Mouse (Mus musculus) kidney, embryonic 16.5 days (tissue): Measurements from ENCODE around the gene Ints3. TPM values are rescaled to one million over a fixed set of nuclear protein-coding genes. Genes with fewer than 3 reads are reported as not detected.

Experiments
- ATAC-seq: fragments of 200-750 bp; cut with Nextera tagmentation; 2 replicates; pipeline ENCODE4 v1.8.0; 2017; ENCODE audit warnings: moderate TSS enrichment; ENCODE audit not compliant: low FRiP score, low TSS enrichment
- H3K27ac ChIP-seq: fragments of 300-500 bp; sonication (generic); 2 replicates; pipeline ENCODE4 v1.5.1; 2014; ENCODE audit warnings: low read length
- H3K27me3 ChIP-seq: fragments of 300-500 bp; sonication (generic); 2 replicates; pipeline ENCODE4 v1.6.1; 2014; ENCODE audit warnings: low read length, control low read depth, mixed read lengths; ENCODE audit not compliant: insufficient read depth
- H3K36me3 ChIP-seq: fragments of 300-500 bp; sonication (generic); 2 replicates; pipeline ENCODE4 v1.6.1; 2014; ENCODE audit warnings: low read length, control low read depth, mixed read lengths; ENCODE audit not compliant: insufficient read depth
- H3K4me1 ChIP-seq: fragments of 300-500 bp; sonication (generic); 2 replicates; pipeline ENCODE4 v1.6.1; 2014; ENCODE audit warnings: low read length, control low read depth, mixed read lengths; ENCODE audit not compliant: insufficient read depth
- H3K4me2 ChIP-seq: fragments of 300-500 bp; sonication (generic); replicated peaks from 2 replicates; pipeline ENCODE4 v1.6.1; 2014; ENCODE audit warnings: low read depth, low read length
- H3K4me3 ChIP-seq: fragments of 300-500 bp; sonication (generic); 2 replicates; pipeline ENCODE4 v1.5.1; 2014; ENCODE audit warnings: mild to moderate bottlenecking, low read length
- H3K9ac ChIP-seq: fragments of 300-500 bp; sonication (generic); replicated peaks from 2 replicates; pipeline ENCODE4 v1.6.1; 2014; ENCODE audit warnings: low read length
- H3K9me3 ChIP-seq: fragments of 300-500 bp; sonication (generic); 2 replicates; pipeline ENCODE4 v1.6.1; 2016; ENCODE audit warnings: low read length, control low read depth
- WGBS: fragments of 180-500 bp; shearing (Covaris S2); extraction: QIAGEN DNeasy Blood & Tissue Kit; methylation state at CpG from one replicate; pipeline ENCODE4 v1.1.7; 2014; 5-methylcytosine and 5-hydroxymethylcytosine counted together
- polyA plus RNA-seq: library from polyadenylated mRNA; unstranded; fragments of >200 nt; fragmentation: Nextera tagmentation; extraction: Ambion mirVana; gene quantifications from 2 replicates; pipeline ENCODE4 v1.2.1, GENCODE M21; 2015

Gene Ints3
- polyA plus RNA-seq, 1 experiment from 2014 or later = 32.7 TPM

- Histone ChIP-seq H3K27me3 (no peaks in the 10 kb centered on the region), H3K4me3 (no peak overlapping the region), H3K4me2 (no peak overlapping the region), H3K27ac (peak overlapping the region; percentile 61), H3K9ac (no peak overlapping the region), H3K4me1 (peaks cover 41% of the 10 kb centered on the region), H3K36me3 (peaks cover 5% of the 10 kb centered on the region), H3K9me3 (no peaks in the 10 kb centered on the region)
- no peak for ATAC-seq
- WGBS = 74% methylated on average over 6 of the region's 6 CpGs
Observed at GRCm38 (mm10) chr3:90428186-90428585, 5.2 kb downstream of the Ints3 start.

- no peaks in the 10 kb centered on the region for H3K9me3 ChIP-seq
- peak overlapping the region; percentile 61 for H3K27ac ChIP-seq
- WGBS = 91% methylated on average over 1 of the region's 1 CpGs
- peaks cover 10% of the 10 kb centered on the region for H3K36me3 ChIP-seq
- H3K4me1 ChIP-seq = peaks cover 41% of the 10 kb centered on the region
- ATAC-seq = peak; percentile 70; the same call in 1 of the 2 replicates
- H3K4me3 ChIP-seq = no peak overlapping the region
- no peak overlapping the region for H3K4me2 ChIP-seq
- no peaks in the 10 kb centered on the region for H3K27me3 ChIP-seq
- H3K9ac ChIP-seq = no peak overlapping the region
Observed at GRCm38 (mm10) chr3:90427574-90427973, 5.8 kb downstream of the Ints3 start.

GRCm38 (mm10) chr3:90425499-90425898, 7.9 kb downstream of the Ints3 start:
- Histone ChIP-seq H3K36me3 (peaks cover 21% of the 10 kb centered on the region), H3K27me3 (no peaks in the 10 kb centered on the region), H3K4me2 (no peak overlapping the region), H3K27ac (no peak overlapping the region), H3K4me3 (no peak overlapping the region), H3K9me3 (no peaks in the 10 kb centered on the region), H3K9ac (no peak overlapping the region), H3K4me1 (peaks cover 22% of the 10 kb centered on the region)
- 88% methylated on average over 2 of the region's 2 CpGs for WGBS
- ATAC-seq = no peak

- ATAC-seq = no peak
- H3K27me3 ChIP-seq = no peaks in the 10 kb centered on the region
- H3K27ac ChIP-seq = no peak overlapping the region
- no peak overlapping the region for H3K4me3 ChIP-seq
- no peaks in the 10 kb centered on the region for H3K9me3 ChIP-seq
- no peak overlapping the region for H3K4me2 ChIP-seq
- H3K36me3 ChIP-seq = peaks cover 30% of the 10 kb centered on the region
- H3K9ac ChIP-seq = no peak overlapping the region
- peaks cover 10% of the 10 kb centered on the region; the same call in 1 of the 2 replicates for H3K4me1 ChIP-seq
Observed at GRCm38 (mm10) chr3:90423549-90423948, 9.9 kb downstream of the Ints3 start.

- no peaks in the 10 kb centered on the region for H3K9me3 ChIP-seq
- no peak overlapping the region for H3K27ac ChIP-seq
- 92% methylated on average over 6 of the region's 6 CpGs for WGBS
- no peak for ATAC-seq
- no peak overlapping the region for H3K4me2 ChIP-seq
- H3K4me3 ChIP-seq = no peak overlapping the region
- H3K36me3 ChIP-seq = peaks cover 41% of the 10 kb centered on the region
- H3K4me1 ChIP-seq = no peaks in the 10 kb centered on the region
- H3K27me3 ChIP-seq = no peaks in the 10 kb centered on the region
- no peak overlapping the region for H3K9ac ChIP-seq
Observed at GRCm38 (mm10) chr3:90420696-90421095, 12.7 kb downstream of the Ints3 start.

- Histone ChIP-seq H3K27me3 (no peaks in the 10 kb centered on the region), H3K36me3 (peaks cover 43% of the 10 kb centered on the region), H3K4me1 (no peaks in the 10 kb centered on the region), H3K9me3 (no peaks in the 10 kb centered on the region), H3K27ac (no peak overlapping the region), H3K9ac (no peak overlapping the region), H3K4me2 (no peak overlapping the region), H3K4me3 (no peak overlapping the region)
- peak; percentile 35; the same call in 1 of the 2 replicates for ATAC-seq
- 53% methylated on average over 3 of the region's 3 CpGs for WGBS
Observed at GRCm38 (mm10) chr3:90413011-90413396, 20.4 kb downstream of the Ints3 start.

GRCm38 (mm10) chr3:90412312-90413010, 21.0 kb downstream of the Ints3 start:
- H3K9me3 ChIP-seq = no peaks in the 10 kb centered on the region
- peaks cover 44% of the 10 kb centered on the region for H3K36me3 ChIP-seq
- ATAC-seq = peak; percentile 80; the same call in 1 of the 2 replicates

GRCm38 (mm10) chr3:90408721-90409120, 24.7 kb downstream of the Ints3 start:
- H3K9ac ChIP-seq = no peak overlapping the region
- WGBS = 90% methylated on average over 3 of the region's 3 CpGs
- H3K4me2 ChIP-seq = no peak overlapping the region
- peaks cover 52% of the 10 kb centered on the region for H3K36me3 ChIP-seq
- H3K4me1 ChIP-seq = no peaks in the 10 kb centered on the region
- H3K27ac ChIP-seq = no peak overlapping the region
- no peak overlapping the region for H3K4me3 ChIP-seq
- no peak for ATAC-seq
- no peaks in the 10 kb centered on the region for H3K9me3 ChIP-seq
- H3K27me3 ChIP-seq = no peaks in the 10 kb centered on the region

More at GRCm38 (mm10) chr3:90412312-90413010, 21.0 kb downstream of the Ints3 start:
- no peak overlapping the region for H3K9ac ChIP-seq
- H3K4me3 ChIP-seq = no peak overlapping the region
- H3K27ac ChIP-seq = no peak overlapping the region
- WGBS = 46% methylated on average over 5 of the region's 5 CpGs
- no peak overlapping the region for H3K4me2 ChIP-seq
- no peaks in the 10 kb centered on the region for H3K4me1 ChIP-seq
- no peaks in the 10 kb centered on the region for H3K27me3 ChIP-seq

- Histone ChIP-seq H3K4me3 (no peak overlapping the region), H3K9ac (no peak overlapping the region), H3K36me3 (peaks cover 72% of the 10 kb centered on the region), H3K4me1 (no peaks in the 10 kb centered on the region), H3K27ac (no peak overlapping the region), H3K9me3 (no peaks in the 10 kb centered on the region), H3K4me2 (no peak overlapping the region), H3K27me3 (no peaks in the 10 kb centered on the region)
- 94% methylated on average over 5 of the region's 5 CpGs for WGBS
- ATAC-seq = no peak
Observed at GRCm38 (mm10) chr3:90406414-90406813, 27.0 kb downstream of the Ints3 start.

- H3K9ac ChIP-seq = no peak overlapping the region
- no peak overlapping the region for H3K4me2 ChIP-seq
- H3K4me1 ChIP-seq = no peaks in the 10 kb centered on the region
- H3K4me3 ChIP-seq = no peak overlapping the region
- ATAC-seq = 0 out of 2 replicates have a peak, but pooled peaks have one; percentile 46
- peaks cover 83% of the 10 kb centered on the region for H3K36me3 ChIP-seq
- WGBS = 69% methylated on average over 4 of the region's 4 CpGs
- H3K27ac ChIP-seq = no peak overlapping the region
- no peaks in the 10 kb centered on the region for H3K27me3 ChIP-seq
- no peaks in the 10 kb centered on the region for H3K9me3 ChIP-seq
Observed at GRCm38 (mm10) chr3:90404609-90405008, 28.8 kb downstream of the Ints3 start.
